Mouse (Mus musculus): ENCODE results near the gene Ptbp1.
"Not testable (repeated sequence)": the region's sequence is repeated elsewhere in the genome, so short reads cannot be mapped to it uniquely, and the experiment has no call there.

The Ptbp1 gene

DNA sequence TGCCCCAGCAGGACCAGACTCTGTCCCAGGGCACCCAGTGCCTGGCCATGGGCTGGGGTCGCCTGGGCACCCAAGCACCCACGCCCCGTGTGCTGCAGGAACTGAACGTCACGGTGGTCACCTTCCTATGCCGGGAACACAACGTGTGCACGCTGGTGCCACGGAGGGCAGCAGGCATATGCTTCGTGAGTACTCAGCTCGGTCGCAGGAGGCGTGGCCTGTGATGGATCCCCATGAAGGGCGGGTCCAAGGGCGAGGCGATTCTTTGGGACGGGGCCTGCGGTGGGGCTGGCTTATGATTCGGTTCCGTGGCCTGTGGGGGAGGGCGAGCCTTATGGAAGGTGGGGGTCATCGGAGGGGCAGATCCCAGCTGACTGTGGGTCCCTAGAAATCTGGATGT lies 27.8 kb downstream of the Ptbp1 start:
- peak; percentile 63 for DNase-seq (ENCODE audit: low read depth, low spot score)

GRCm38 (mm10) chr10:79883297-79884084 lies 29.3 kb downstream of the Ptbp1 start:
- peak; percentile 90 for DNase-seq (ENCODE audit: low read depth, low spot score)

DNA sequence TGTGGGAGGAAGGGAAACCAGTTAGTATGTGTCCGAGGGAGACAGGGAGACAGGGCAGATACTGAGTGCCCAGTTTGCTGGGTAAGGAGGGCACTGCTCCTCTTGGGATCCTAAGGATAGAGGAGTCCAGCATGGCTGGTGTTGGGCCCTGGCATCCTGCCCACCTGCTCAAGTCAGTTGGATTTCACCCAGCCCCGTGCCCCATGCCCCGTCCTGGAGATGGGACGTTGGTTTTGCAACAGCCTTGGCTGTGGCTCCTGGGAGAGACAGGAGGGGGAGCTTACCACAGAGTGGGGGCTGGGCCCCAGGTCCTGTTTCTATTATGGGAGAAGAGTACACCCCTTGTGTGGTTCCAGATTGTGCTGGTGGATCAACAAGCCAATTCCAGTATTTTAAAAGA lies 30.2 kb downstream of the Ptbp1 start:
- DNase-seq (ENCODE audit: low read depth, low spot score), result no peak

DNA sequence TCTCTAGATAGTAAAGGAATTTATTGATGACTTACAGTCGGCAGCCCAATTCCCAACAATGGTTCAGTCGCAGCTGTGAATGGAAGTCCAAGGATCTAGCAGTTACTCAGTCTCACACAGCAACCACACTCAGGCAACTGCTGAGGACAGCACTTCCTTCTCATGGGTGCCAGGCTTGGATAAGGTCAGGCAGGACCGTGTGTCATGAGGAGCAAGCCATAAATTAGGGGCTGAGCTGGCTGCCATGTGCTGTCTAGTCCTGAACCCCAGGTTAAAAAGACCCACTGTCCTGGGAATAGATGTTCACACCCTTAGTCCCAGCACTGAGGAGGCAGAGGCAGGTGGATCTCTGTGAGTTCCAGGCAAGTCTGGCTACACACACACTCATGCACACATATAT lies 30.7 kb downstream of the Ptbp1 start:
- DNase-seq (ENCODE audit: low read depth, low spot score), result not testable (repeated sequence)

- DNase-seq (ENCODE audit: low read depth, low spot score), result no peak
These were observed 31.8 kb downstream of the Ptbp1 start, which contains the start of gene Elane for GRCm38 (mm10) chr10:79886054-79886453. Elane (plus strand) TSS chr10:79886247.

- no peak for DNase-seq (ENCODE audit: low read depth, low spot score)
These were observed 32.4 kb downstream of the Ptbp1 start for GRCm38 (mm10) chr10:79886611-79887010.

GRCm38 (mm10) chr10:79889386-79889785 lies 35.2 kb downstream of the Ptbp1 start:
- DNase-seq (ENCODE audit: low read depth, low spot score), result no peak

GRCm38 (mm10) chr10:79890670-79891069 lies 36.4 kb downstream of the Ptbp1 start, which contains the start of gene Cfd:
Cfd (plus strand) TSS chr10:79890853.
- no peak for DNase-seq (ENCODE audit: low read depth, low spot score)

DNA sequence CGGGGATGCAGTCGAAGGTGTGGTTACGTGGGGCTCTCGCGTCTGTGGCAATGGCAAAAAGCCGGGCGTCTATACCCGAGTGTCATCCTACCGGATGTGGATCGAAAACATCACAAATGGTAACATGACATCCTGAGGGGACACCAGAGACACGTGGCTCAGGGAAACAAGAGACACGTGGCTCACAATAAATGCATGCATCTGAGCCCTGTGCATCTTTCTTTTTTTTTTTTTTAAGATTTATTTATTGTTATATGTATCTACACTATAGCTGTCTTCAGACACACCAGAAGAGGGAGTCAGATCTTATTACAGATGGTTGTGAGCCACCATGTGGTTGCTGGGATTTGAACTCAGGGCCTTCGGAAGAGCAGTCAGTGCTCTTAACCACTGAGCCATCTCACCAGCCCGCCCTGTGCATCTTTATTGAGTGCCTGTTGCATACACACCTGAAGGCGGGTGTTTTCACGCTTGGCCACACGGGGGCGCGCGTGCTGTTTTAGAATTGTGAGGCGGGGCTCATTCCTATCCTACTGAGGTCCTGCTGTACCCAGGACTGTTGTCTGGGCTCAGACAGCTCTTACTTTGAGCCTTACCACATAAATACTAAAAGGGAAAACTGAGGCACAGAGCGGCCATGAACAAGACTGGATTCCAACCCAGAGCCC lies 38.4 kb downstream of the Ptbp1 start:
- DNase-seq (ENCODE audit: low read depth, low spot score), result peak; percentile 88

- no peak for DNase-seq (ENCODE audit: low read depth, low spot score)
These were observed 42.1 kb downstream of the Ptbp1 start for GRCm38 (mm10) chr10:79896306-79896705.

DNA sequence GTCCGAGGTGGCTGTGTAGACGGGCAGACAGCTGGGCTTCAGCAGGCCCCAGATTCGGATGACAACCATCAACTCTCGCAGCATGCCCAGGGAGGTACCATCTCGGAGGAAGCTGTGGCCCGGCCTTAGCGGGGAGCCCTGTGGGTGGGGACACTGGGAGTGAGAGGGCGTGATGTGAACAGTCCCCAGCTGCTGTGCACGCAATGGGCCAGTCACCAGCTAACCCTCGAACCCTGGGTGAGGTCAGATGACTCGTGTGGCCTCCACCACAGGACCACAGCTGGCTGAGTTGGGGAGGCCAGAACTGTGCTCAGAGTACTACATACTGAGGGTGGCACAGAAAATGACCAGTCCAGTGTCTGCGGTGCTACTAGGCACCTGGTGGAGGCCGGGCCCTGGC lies 42.6 kb downstream of the Ptbp1 start:
- DNase-seq (ENCODE audit: low read depth, low spot score), result no peak

- no peak for DNase-seq (ENCODE audit: low read depth, low spot score)
These were observed 43.4 kb downstream of the Ptbp1 start for GRCm38 (mm10) chr10:79897316-79898245.

GRCm38 (mm10) chr10:79900951-79901410 lies 46.8 kb downstream of the Ptbp1 start:
- no peak for DNase-seq (ENCODE audit: low read depth, low spot score)

DNA sequence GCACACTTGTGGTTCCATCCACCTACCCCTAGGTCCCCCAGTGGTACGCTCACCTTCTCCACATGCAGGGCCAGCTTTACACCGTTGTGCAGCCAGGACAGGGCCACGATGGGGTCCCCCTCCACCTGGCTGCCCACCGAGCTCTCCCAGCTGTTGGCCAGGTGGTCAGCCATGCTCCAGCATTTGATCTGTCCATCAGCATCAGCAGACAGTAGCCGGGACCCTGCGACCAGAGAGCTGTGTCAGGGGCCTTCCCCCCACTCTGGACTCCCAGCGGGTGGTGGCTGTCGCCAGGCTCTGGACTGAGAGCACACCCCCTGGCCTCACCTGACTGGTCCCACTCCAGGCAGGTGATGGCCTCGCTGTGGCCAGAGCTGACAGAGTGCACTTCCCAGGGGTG lies 52.5 kb downstream of the Ptbp1 start:
- DNase-seq (ENCODE audit: low read depth, low spot score), result no peak

DNA sequence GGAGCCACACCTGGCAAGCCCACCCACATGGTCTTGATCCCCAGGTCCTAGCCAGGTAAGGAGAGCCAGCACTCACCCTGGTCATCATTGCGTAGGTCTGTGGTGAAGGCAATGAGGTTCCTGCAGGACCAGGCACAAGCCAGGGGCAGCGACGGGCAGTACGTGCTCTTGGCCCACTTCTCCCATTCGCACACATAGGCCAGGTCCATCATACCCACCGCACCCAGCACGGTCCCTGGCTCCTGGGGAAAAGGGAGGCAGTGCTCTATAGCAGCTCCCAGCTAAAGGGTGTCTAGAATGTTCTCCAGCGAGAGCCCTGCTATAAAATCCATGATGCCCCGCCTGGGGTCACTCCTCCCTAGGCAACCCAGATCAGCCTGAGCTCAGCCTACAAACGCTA lies 53.2 kb downstream of the Ptbp1 start:
- no peak for DNase-seq (ENCODE audit: low read depth, low spot score)

DNA sequence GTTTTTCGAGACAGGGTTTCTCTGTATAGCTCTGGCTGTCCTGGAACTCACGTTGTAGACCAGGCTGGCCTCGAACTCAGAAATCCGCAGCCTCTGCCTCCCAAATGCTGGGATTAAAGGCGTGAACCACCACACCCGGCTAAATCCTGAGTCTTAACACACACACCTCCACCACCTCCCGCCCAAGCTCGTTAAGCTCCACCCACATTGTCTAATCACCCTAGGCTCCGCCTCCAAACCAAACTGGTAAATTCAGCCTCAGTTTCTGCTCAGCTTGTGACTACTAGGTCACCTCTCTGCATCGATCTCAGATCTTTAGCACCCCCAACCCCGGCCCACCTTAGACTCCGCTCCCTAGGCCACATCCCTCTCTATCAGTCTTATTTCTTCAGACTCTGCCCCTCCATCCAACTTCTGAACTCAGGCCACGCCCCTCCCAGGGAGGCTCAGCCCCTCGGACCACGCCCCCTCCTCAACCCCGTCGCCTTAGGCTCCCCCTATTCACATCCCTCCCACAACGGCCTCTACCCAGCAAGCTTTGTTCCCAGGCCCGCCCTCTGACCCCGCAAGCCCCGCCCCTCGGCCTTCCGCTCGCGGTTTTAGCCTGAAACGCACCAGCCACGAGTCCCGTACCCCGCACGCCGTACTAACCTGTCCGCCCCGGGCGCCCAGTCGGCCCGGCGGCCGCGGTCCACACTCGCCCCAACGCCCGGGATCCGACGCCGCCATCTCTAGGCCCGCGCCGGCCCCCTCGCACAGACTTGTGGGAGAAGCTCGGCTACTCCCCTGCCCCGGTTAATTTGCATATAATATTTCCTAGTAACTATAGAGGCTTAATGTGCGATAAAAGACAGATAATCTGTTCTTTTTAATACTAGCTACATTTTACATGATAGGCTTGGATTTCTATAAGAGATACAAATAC lies 54.2 kb downstream of the Ptbp1 start, which contains the start of gene Med16:
Med16 (minus strand) TSS at position 757 of the 925 bp plus-strand sequence.
- peak; percentile 97 for DNase-seq (ENCODE audit: low read depth, low spot score)

DNA sequence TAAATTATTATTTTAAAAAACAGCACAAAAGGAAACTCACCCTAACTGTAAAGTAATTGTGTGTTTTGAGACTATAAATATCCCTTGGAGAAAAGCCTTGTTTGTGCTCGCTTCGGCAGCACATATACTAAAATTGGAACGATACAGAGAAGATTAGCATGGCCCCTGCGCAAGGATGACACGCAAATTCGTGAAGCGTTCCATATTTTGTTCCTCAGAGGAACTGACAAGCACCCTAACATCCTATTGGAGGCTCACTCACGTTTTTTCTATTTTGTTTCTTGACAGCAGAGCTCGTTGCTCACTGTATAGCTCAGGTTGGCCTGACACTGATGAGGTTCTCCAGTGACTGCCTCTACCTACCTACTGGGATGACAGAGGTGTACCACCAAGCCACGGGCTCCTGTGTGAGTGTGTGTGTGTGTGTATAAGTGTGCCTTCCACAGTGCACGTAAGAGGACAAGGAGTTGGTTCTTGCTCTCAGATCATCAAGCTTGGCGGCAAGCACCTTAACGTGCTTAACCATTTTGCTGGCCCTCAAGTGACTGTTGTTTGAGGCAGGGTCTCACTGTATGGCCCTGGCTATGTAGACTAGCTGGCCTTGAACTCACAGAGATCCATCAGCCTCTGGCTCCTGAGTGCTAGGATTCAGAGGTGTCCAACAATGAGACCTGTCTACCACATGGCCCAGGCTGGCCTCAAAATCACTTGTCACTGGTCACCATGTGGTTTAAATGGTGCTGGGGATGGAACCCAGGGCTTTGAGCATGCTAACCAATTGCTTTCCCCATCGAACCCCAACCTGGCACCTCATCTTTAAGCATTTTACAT lies 55.1 kb downstream of the Ptbp1 start:
- peak; percentile 68 for DNase-seq (ENCODE audit: low read depth, low spot score)

DNA sequence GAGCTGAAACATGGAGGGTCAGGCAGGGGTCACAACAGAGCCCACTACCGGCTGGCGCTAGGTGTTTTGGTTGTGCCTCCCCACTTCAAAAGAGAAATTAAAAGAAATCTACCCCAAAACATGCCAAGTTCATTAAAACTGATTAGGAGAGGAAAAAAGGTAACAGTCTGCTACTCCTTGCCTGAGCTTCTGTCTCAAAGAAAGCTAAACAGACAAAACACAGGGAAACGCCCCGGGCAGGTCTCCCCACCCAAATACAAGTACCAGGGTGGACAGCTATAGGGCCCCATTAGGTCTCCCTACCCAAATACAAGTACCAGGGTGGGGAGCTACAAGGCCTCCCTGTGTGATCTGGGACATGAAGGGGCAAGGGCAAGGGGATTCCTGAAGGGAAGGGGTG lies 56.3 kb downstream of the Ptbp1 start, which contains the start of gene Gm26602:
Gm26602 (plus strand) TSS at position 301 of the 400 bp plus-strand sequence.
- no peak for DNase-seq (ENCODE audit: low read depth, low spot score)

DNA sequence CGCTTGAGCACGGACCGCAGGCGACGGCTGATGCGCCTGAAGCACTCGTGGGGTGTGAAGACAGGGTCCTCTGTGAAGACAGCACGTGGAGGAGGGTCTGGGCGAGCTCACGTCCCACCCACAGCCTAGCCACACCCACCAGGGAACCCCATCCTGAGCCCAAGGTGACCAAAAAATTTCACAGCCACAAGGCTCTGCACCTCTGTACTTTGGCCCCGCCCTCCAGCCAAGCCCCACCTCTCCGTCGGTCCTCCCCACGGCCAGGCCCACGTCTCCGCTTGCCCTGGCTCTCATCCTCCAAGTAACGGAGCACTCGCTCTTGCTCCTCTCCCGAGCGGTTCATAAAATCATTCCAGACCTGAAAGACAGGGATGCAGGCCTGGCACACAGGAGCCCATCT lies 58.2 kb downstream of the Ptbp1 start:
- DNase-seq (ENCODE audit: low read depth, low spot score), result peak; percentile 71

Data from R1 (cell line).